Mouse (Mus musculus) E14TG2a.4 (cell line): ENCODE results near the gene Asxl2.

ENCODE experiments used
- H3K27me3 ChIP-seq: 2 replicates; pipeline ENCODE4 v1.6.1; 2014; ENCODE audit warnings: low read length, control low read depth; ENCODE audit not compliant: insufficient read depth
- H3K36me3 ChIP-seq: 2 replicates; pipeline ENCODE4 v1.6.1; 2014; ENCODE audit warnings: low read length, control low read depth; ENCODE audit not compliant: insufficient read depth
- H3K4me1 ChIP-seq: replicated peaks from 2 replicates; pipeline ENCODE4 v1.6.1; 2014; ENCODE audit warnings: low read depth, low read length, control low read depth
- H3K4me3 ChIP-seq: replicated peaks from 2 replicates; pipeline ENCODE4 v1.5.1; 2014; ENCODE audit warnings: mild to moderate bottlenecking, low read length
- H3K9me3 ChIP-seq: 2 replicates; pipeline ENCODE4 v1.6.1; 2014; ENCODE audit warnings: low read length, control low read depth
- CTCF ChIP-seq: conservative IDR thresholded peaks from 2 replicates; pipeline ENCODE4 v1.5.1; 2014; ENCODE audit warnings: low read length
- NANOG ChIP-seq: IDR thresholded peaks from 2 replicates; pipeline ENCODE4 v1.6.1; 2014; ENCODE audit warnings: borderline replicate concordance, low read length, mixed read lengths
- POU5F1 ChIP-seq: IDR thresholded peaks from 2 replicates; pipeline ENCODE4 v1.6.1; 2014; ENCODE audit warnings: low read length, borderline replicate concordance

Gene Asxl2

GRCm38 (mm10) chr12:3433736-3434135, 7.1 kb downstream of the Asxl2 start:
- no peak for TF ChIP-seq POU5F1
- TF ChIP-seq NANOG: no peak
- TF ChIP-seq CTCF: no peak
- no peaks in the 10 kb centered on the region for H3K9me3 ChIP-seq
- H3K4me1 ChIP-seq: peaks cover 83% of the 10 kb centered on the region
- H3K27me3 ChIP-seq: no peaks in the 10 kb centered on the region
- H3K36me3 ChIP-seq: peaks cover 52% of the 10 kb centered on the region
- no peak overlapping the region for H3K4me3 ChIP-seq

DNA sequence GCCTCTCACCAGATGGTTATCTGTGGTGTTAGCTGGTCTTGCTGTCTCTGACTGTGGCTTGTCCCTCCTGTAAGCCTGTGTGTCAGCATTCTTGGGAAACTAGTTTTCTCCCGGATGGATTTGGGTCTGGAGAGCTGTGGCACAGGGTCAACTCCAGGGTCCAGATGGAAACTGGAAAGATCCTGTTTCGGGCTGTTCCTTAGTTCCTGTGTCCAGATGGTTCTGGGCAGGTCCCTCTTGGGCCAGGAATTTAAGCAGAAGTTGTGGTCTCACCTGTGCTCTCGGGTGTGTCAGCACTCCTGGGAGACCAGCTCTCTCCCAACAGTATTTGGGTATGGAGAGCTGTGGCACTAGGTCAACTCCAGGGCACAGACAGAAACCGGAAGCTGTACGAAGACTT, 9.8 kb downstream of the Asxl2 start:
- H3K4me3 ChIP-seq: peak overlapping the region; percentile 14; the same call in 1 of the 2 replicates
- TF ChIP-seq CTCF (no peak), POU5F1 (no peak), NANOG (no peak)

DNA sequence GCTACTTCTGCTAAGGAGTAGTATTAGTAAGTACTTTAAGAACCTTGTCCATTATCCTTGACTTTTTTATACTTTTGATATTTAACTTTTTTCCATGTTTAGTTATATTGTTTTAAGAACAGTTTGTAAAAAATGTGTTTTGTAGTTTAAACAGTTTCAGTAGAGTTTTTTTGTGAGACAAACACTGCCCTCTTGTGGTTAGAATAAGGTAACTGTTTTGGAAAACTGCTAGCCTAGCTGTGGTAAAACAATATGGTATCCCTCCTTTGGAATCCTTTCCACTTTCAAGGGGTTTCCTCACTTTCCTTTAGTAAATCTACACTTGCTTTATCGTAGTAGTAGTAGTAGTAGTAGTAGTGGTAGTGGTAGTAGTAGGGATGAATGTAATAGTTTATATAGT, 11.2 kb downstream of the Asxl2 start:
- Histone ChIP-seq H3K27me3 (no peaks in the 10 kb centered on the region), H3K4me3 (no peak overlapping the region), H3K36me3 (peaks cover 52% of the 10 kb centered on the region), H3K9me3 (no peaks in the 10 kb centered on the region), H3K4me1 (peaks cover 73% of the 10 kb centered on the region)
- TF ChIP-seq CTCF: peak; percentile 58
- no peak for TF ChIP-seq NANOG
- TF ChIP-seq POU5F1: no peak

More for the DNA sequence above, 9.8 kb downstream of the Asxl2 start:
- H3K9me3 ChIP-seq: no peaks in the 10 kb centered on the region
- H3K27me3 ChIP-seq: no peaks in the 10 kb centered on the region
- H3K36me3 ChIP-seq: peaks cover 54% of the 10 kb centered on the region
- peaks cover 80% of the 10 kb centered on the region for H3K4me1 ChIP-seq

GRCm38 (mm10) chr12:3440916-3441315, 14.3 kb downstream of the Asxl2 start:
- H3K4me3 ChIP-seq: no peak overlapping the region
- no peaks in the 10 kb centered on the region for H3K27me3 ChIP-seq

GRCm38 (mm10) chr12:3441361-3441760, 14.7 kb downstream of the Asxl2 start:
- H3K27me3 ChIP-seq: no peaks in the 10 kb centered on the region
- TF ChIP-seq NANOG (no peak), CTCF (no peak), POU5F1 (no peak)
- peaks cover 57% of the 10 kb centered on the region for H3K36me3 ChIP-seq
- H3K4me1 ChIP-seq: peaks cover 52% of the 10 kb centered on the region
- no peak overlapping the region for H3K4me3 ChIP-seq
- no peaks in the 10 kb centered on the region for H3K9me3 ChIP-seq

More at GRCm38 (mm10) chr12:3440916-3441315, 14.3 kb downstream of the Asxl2 start:
- Histone ChIP-seq H3K9me3 (no peaks in the 10 kb centered on the region), H3K4me1 (peaks cover 53% of the 10 kb centered on the region), H3K36me3 (peaks cover 54% of the 10 kb centered on the region)
- no peak for TF ChIP-seq CTCF
- no peak; the same call in 1 of the 2 replicates for TF ChIP-seq NANOG
- no peak for TF ChIP-seq POU5F1

DNA sequence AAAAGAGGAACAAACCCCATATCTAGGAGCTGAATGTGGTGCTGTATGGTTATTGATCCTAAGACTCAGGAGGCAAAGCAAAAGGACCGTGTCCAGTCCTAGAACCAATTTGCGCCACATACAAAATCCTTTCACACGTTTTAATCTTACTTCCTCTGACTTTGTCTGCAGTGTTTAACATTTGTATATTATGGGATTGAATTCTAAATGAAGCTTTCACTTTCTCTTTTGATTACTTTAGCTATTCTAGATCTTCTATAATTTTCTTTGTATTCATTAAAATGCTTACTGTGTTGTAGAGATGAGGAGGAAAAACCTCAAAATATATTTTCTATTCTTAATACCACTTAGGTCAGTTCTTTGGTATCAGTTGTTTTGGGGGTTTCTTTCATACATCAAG, 26.9 kb downstream of the Asxl2 start:
- no peak overlapping the region for H3K4me3 ChIP-seq
- no peaks in the 10 kb centered on the region for H3K4me1 ChIP-seq
- TF ChIP-seq POU5F1 (no peak), CTCF (no peak), NANOG (no peak)
- H3K27me3 ChIP-seq: no peaks in the 10 kb centered on the region
- peaks cover 77% of the 10 kb centered on the region for H3K36me3 ChIP-seq
- no peaks in the 10 kb centered on the region for H3K9me3 ChIP-seq

DNA sequence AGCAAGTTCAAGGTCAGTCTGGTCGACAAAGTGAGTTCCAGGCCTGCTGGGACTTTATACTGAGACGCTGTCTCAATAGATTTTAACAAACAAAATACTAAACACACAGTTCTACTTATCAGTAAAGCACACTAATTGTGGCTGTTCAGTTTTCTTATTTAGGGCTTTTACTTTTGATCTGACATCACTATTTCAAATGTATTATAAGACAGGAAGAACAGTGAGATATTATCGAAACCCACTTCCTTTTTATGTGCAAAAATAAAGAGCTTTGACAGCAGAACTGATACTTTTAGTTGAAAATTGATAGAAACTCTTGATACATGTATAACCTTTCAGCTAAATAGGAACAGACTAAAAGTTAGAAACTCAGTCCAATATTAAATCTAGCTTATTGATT, 36.4 kb downstream of the Asxl2 start:
- H3K4me1 ChIP-seq: no peaks in the 10 kb centered on the region
- H3K36me3 ChIP-seq: peaks cover 90% of the 10 kb centered on the region
- no peaks in the 10 kb centered on the region for H3K27me3 ChIP-seq
- H3K9me3 ChIP-seq: no peaks in the 10 kb centered on the region
- TF ChIP-seq CTCF (no peak), NANOG (no peak), POU5F1 (no peak)
- no peak overlapping the region for H3K4me3 ChIP-seq

DNA sequence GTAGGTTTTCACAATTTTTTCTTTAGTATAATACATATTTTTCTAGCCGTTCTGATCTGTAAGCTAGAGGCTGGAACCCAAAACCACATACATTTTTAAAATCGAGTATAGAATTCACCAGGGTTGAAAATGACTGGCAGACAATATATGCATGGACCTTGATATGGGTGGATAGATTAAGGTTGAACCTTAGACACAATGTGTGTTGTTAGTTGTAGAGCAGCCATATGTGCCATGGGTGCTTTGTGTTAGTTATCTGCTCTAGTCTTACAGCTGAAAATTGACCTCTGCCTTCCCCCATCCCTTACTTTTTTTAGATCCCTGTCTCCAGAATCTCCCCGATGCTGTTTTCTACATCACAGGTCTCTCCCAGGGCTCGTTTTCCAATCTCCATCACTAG, 73.0 kb downstream of the Asxl2 start:
- peaks cover 87% of the 10 kb centered on the region for H3K36me3 ChIP-seq
- H3K4me3 ChIP-seq: no peak overlapping the region
- H3K27me3 ChIP-seq: no peaks in the 10 kb centered on the region
- no peaks in the 10 kb centered on the region for H3K9me3 ChIP-seq
- no peak for TF ChIP-seq POU5F1
- no peak for TF ChIP-seq CTCF
- TF ChIP-seq NANOG: no peak
- H3K4me1 ChIP-seq: 0 out of 2 replicates have a peak, but pooled peaks cover 4% of the 10 kb centered on the region

GRCm38 (mm10) chr12:3500071-3500470, 73.4 kb downstream of the Asxl2 start:
- no peak overlapping the region for H3K4me3 ChIP-seq
- TF ChIP-seq NANOG (no peak), CTCF (no peak), POU5F1 (no peak)
- 0 out of 2 replicates have a peak, but pooled peaks cover 4% of the 10 kb centered on the region for H3K4me1 ChIP-seq
- no peaks in the 10 kb centered on the region for H3K27me3 ChIP-seq
- H3K9me3 ChIP-seq: no peaks in the 10 kb centered on the region
- H3K36me3 ChIP-seq: peaks cover 83% of the 10 kb centered on the region
